Mouse (Mus musculus) heart, postnatal 0 days (tissue): ENCODE results near the gene Nt5c.

Experiments
- CTCF ChIP-seq: IDR thresholded peaks from 2 replicates; pipeline ENCODE4 v1.5.1; 2016; ENCODE audit warnings: antibody characterized with exemption, control low read depth, low read depth
- EP300 ChIP-seq: IDR thresholded peaks from 2 replicates; pipeline ENCODE4 v1.6.1; 2016; ENCODE audit warnings: antibody characterized with exemption, low read depth

- no peak for TF ChIP-seq CTCF
- no peak for TF ChIP-seq EP300
Measured at GRCm38 (mm10) chr11:115519581-115519980, 27.9 kb upstream of the Nt5c start.
